Mouse (Mus musculus) forebrain, postnatal 0 days (tissue): ENCODE results near the gene Pfdn4. TPM values are rescaled to one million over a fixed set of nuclear protein-coding genes. Genes with fewer than 3 reads are reported as not detected.
"Not testable (repeated sequence)": the region's sequence is repeated elsewhere in the genome, so short reads cannot be mapped to it uniquely, and the experiment has no call there.

Source experiments
- ATAC-seq: fragments of 200-750 bp; cut with Nextera tagmentation; 2 replicates; pipeline ENCODE4 v1.8.0; 2017; ENCODE audit warnings: mild to moderate bottlenecking, moderate library complexity
- DNase-seq: peaks from one replicate; pipeline ENCODE4 v3.0.0-alpha.2; 2015
- H3K27ac ChIP-seq: fragments of 300-500 bp; sonication (generic); 2 replicates; pipeline ENCODE4 v1.5.1; 2014; ENCODE audit warnings: low read depth, mild to moderate bottlenecking, antibody characterized with exemption, low read length, moderate library complexity, mixed read lengths
- H3K27me3 ChIP-seq: fragments of 300-500 bp; sonication (generic); 2 replicates; pipeline ENCODE4 v1.6.1; 2014; ENCODE audit warnings: mild to moderate bottlenecking, low read length, mixed read lengths; ENCODE audit not compliant: insufficient read depth
- H3K36me3 ChIP-seq: fragments of 300-500 bp; sonication (generic); 2 replicates; pipeline ENCODE4 v1.6.1; 2014; ENCODE audit warnings: mild to moderate bottlenecking, moderate library complexity; ENCODE audit not compliant: insufficient read depth
- H3K4me1 ChIP-seq: fragments of 300-500 bp; sonication (generic); 2 replicates; pipeline ENCODE4 v1.6.1; 2014; ENCODE audit warnings: antibody characterized with exemption; ENCODE audit not compliant: insufficient read depth
- H3K4me2 ChIP-seq: fragments of 300-500 bp; sonication (generic); 2 replicates; pipeline ENCODE4 v1.6.1; 2014; ENCODE audit warnings: low read depth, mild to moderate bottlenecking, moderate library complexity
- H3K4me3 ChIP-seq: fragments of 300-500 bp; sonication (generic); 2 replicates; pipeline ENCODE4 v1.5.1; 2014; ENCODE audit warnings: low read depth, low read length, mixed read lengths
- H3K9ac ChIP-seq: fragments of 300-500 bp; sonication (generic); 2 replicates; pipeline ENCODE4 v1.6.1; 2014; ENCODE audit warnings: mild to moderate bottlenecking
- H3K9me3 ChIP-seq: fragments of 300-500 bp; sonication (generic); 2 replicates; pipeline ENCODE4 v1.6.1; 2016; ENCODE audit warnings: low read length
- CTCF ChIP-seq: sonication (generic); IDR thresholded peaks from 2 replicates; pipeline ENCODE4 v1.5.1; 2016; ENCODE audit warnings: antibody characterized with exemption, control low read depth, low read depth
- WGBS: fragments of 180-500 bp; shearing (Covaris S2); extraction: QIAGEN DNeasy Blood & Tissue Kit; methylation state at CpG from one replicate; pipeline ENCODE4 v1.1.7; 2014; 5-methylcytosine and 5-hydroxymethylcytosine counted together
- polyA plus RNA-seq: library from polyadenylated mRNA; unstranded; fragments of >200 nt; fragmentation: Nextera tagmentation; extraction: Ambion mirVana; gene quantifications from 2 replicates; pipeline ENCODE4 v1.2.1, GENCODE M21; 2015
- total RNA-seq: library from RNA; depleted of rRNA; stranded (reverse); fragments of >200 nt; gene quantifications from 2 replicates; pipeline ENCODE4 v1.2.3, GENCODE M21; 2014; rRNA removed

The Pfdn4 gene
- total RNA-seq (154 and 194 TPM in 2 replicates), polyA plus RNA-seq (145 and 191 TPM in 2 replicates)

DNA sequence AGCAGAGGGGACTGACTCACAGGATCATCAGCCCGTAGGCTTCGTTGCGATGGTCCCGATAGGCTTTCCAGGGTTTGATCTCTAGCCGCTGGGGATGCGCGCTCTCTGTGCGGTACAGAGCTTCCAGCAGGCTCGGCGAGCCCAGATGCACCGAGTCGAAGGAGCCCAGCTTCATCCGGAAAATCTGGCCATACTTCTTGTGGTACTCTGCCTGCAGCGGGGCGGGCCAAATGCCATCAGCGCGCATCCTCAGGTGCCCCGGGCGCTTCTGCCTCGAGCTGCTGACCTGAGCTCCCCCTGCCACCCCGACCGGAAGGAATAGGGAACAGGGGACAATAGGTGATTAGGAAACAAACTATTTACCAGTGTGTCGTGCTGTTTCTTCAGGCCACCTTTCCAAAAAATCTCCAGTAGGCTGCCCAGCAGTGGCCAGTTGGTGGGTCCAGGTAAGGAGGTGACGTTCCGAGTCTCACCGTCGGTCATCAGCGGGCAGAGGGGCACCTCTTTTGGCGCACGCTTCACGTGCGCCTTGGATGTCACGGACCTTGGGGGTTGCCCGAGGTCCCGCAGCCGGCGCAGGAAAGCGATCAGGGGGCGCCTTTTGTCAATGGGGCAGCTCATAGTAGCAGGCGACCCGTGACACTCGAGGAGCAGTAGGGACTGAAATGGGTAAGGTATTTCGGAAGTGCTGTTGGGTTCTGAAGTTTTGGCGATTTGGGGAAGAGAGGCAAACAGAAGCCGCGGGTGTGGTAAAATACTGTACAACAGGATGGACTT lies at the start of gene Pfdn4:
Pfdn4 (plus strand) TSS at position 275 of the 777 bp plus-strand sequence.
- peak within 1 kb of the TSS; percentile 25 for H3K4me3 ChIP-seq
- DNase-seq (peak; percentile 67), ATAC-seq (peak; percentile 60; the same call in 1 of the 2 replicates)
- peak within 1 kb of the TSS; percentile 35 for H3K4me2 ChIP-seq
- no peak within 1 kb of the TSS for H3K9ac ChIP-seq
- no peaks in the 10 kb centered on the region; the same call in 1 of the 2 replicates for H3K4me1 ChIP-seq
- H3K36me3 ChIP-seq, result no peaks in the 10 kb centered on the region
- peaks cover 44% of the 10 kb centered on the region for H3K27me3 ChIP-seq
- H3K27ac ChIP-seq, result no peak within 1 kb of the TSS
- H3K9me3 ChIP-seq, result no peaks in the 10 kb centered on the region
- TF ChIP-seq CTCF, result no peak
- 2% methylated on average over 46 of the region's 46 CpGs for WGBS

DNA sequence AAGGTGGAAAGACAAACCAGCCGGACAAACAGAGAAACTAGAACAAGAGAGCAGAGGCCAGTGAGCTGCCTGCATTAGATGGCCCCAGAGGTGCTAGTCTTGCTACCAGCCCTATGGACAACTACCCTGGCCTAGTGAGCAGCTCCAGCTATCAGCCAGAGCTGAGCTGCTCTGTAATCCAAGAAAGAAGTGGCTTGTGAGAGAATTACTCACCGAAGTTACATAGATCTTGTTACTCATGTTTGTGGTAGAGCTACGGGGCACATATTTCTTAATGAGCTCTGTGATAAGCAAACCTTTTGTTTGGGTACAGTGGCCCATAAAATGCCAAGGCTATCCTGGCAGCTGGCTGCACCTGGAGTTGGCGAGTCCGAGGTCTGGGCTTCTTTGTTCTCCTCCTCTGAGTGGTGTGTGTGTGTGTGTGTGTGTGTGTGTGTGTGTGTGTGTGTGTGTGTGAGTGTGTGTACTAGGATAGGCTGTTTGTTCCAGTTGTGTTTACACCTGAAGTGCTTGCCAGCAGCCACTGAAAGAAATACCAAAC lies 49.3 kb upstream of the Pfdn4 start:
- WGBS, result 45% methylated on average over 5 of the region's 5 CpGs
- Histone ChIP-seq H3K9me3 (no peaks in the 10 kb centered on the region), H3K27ac (no peak overlapping the region), H3K4me2 (no peak overlapping the region), H3K4me1 (no peaks in the 10 kb centered on the region), H3K36me3 (no peaks in the 10 kb centered on the region), H3K4me3 (no peak overlapping the region), H3K9ac (no peak overlapping the region), H3K27me3 (no peaks in the 10 kb centered on the region)
- no peak for TF ChIP-seq CTCF
- DNase-seq (no peak), ATAC-seq (no peak)

DNA sequence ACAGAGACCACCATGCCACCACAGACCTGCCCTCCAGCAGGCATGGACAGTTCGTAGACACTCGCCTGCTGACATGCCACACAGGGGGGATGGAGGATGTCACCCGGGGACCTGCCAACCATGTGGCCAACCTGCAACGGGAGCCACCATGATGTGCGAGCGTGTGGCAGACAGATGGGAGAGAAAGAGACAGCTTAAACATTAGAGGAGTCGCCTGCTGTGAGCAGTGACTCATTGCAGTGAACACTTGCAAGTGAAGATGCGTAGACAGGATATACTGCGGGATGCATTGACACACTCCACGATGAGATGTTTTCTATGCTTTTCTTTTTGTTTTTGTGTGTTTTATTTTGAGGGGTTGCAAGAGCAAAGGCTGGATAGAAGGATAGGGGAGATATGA lies 48.6 kb upstream of the Pfdn4 start:
- Histone ChIP-seq H3K9ac (no peak overlapping the region), H3K36me3 (no peaks in the 10 kb centered on the region), H3K4me3 (no peak overlapping the region), H3K27me3 (no peaks in the 10 kb centered on the region), H3K9me3 (no peaks in the 10 kb centered on the region), H3K27ac (no peak overlapping the region), H3K4me2 (no peak overlapping the region), H3K4me1 (no peaks in the 10 kb centered on the region)
- ATAC-seq (peak; percentile 32; the same call in 1 of the 2 replicates), DNase-seq (no peak)
- 59% methylated on average over 10 of the region's 10 CpGs for WGBS
- no peak for TF ChIP-seq CTCF

DNA sequence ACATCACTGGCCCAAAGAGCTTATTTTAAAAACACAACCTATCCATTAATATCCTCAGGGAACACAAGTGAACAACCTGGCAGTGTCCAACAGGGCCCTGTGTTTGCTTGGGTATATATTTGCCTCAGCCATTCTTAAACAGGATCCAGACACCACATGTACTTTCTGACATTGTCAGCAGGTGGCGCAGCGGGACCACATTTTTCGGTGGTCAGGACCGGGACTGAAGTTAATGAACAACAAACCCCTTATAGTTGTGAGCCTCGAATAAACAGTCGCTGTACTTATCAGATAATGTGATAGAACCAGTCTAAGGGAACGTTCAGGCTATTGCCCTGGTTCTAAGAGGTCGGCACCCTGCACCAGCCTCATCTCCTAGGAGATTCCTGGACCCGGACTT lies 45.3 kb upstream of the Pfdn4 start:
- Histone ChIP-seq H3K27me3 (no peaks in the 10 kb centered on the region), H3K9ac (no peak overlapping the region), H3K9me3 (no peaks in the 10 kb centered on the region), H3K36me3 (no peaks in the 10 kb centered on the region), H3K4me1 (no peaks in the 10 kb centered on the region), H3K4me2 (no peak overlapping the region), H3K4me3 (no peak overlapping the region), H3K27ac (no peak overlapping the region)
- TF ChIP-seq CTCF, result peak; percentile 81
- DNase-seq, result peak; percentile 86
- ATAC-seq, result peak; percentile 50
- 8% methylated on average over 9 of the region's 9 CpGs for WGBS

DNA sequence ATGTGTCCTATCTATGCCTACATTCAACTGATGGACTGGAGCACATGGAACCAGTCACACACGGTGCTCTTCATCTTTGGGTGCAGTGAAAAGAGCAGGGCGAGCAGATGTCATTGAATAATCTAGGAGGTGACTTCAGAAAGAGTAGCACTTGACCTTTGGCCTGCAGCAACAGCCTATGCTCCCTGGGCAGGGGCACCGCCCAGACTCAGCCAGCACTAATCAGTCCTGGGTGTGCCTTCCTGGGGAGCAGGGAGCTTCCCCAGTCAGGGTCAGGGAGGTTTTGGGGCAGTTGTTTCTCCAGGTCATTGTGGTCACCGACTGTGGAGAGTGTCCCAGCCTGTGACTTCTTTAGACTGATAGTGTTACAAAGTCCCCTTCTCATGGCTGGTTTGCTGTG lies 42.4 kb upstream of the Pfdn4 start:
- H3K4me2 ChIP-seq, H3K36me3 ChIP-seq, H3K4me3 ChIP-seq, H3K9ac ChIP-seq, H3K9me3 ChIP-seq, H3K4me1 ChIP-seq, DNase-seq, H3K27ac ChIP-seq, ATAC-seq, H3K27me3 ChIP-seq: not testable (repeated sequence)
- WGBS, result 73% methylated on average over 3 of the region's 4 CpGs

DNA sequence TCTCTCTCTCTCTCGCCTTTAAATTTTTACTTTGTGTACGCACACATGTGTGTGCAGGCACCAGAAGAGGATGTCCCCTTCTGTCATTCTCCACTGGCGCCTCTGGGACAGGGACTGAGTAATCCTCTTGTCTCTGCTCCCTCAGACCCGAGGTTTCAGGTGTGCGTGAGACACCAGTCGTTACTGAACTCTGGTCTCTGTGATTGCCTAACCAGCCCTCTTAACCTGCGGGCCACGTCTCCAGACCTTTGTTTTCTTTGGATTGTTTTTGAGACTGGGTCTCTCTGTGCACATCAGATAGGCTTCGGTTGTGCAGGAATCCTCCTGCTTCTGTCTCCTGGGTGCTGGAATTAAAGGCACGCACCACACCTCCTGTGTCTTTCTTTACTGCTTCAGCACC lies 37.0 kb upstream of the Pfdn4 start:
- Histone ChIP-seq H3K9me3 (no peaks in the 10 kb centered on the region), H3K27me3 (no peaks in the 10 kb centered on the region), H3K4me3 (no peak overlapping the region), H3K4me1 (no peaks in the 10 kb centered on the region), H3K27ac (no peak overlapping the region), H3K4me2 (no peak overlapping the region), H3K36me3 (no peaks in the 10 kb centered on the region), H3K9ac (no peak overlapping the region)
- no peak for DNase-seq
- WGBS, result 68% methylated on average over 10 of the region's 10 CpGs
- no peak for ATAC-seq
- no peak for TF ChIP-seq CTCF

DNA sequence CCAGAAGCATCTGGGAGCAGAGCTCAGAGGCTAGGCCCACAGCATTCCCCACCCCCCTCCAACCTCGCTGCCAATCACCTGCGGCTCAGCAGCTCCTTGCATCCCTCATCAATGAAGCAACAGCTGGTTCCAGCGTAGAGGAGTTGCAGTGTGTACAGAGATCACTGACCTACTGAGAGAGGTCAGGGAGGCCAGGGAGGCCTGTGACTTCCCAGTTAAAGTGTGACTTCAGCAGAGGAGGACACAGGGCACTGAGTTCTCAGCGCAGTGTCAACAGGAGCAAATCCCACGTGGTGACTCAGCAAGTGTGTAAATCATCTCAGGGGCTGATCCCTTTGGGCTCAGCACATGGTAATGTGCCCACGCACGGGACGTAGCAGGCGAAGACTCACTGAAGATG lies 36.4 kb upstream of the Pfdn4 start:
- Histone ChIP-seq H3K9ac (no peak overlapping the region), H3K4me3 (no peak overlapping the region), H3K27ac (no peak overlapping the region), H3K9me3 (no peaks in the 10 kb centered on the region), H3K4me2 (no peak overlapping the region), H3K27me3 (no peaks in the 10 kb centered on the region), H3K4me1 (no peaks in the 10 kb centered on the region), H3K36me3 (no peaks in the 10 kb centered on the region)
- no peak for TF ChIP-seq CTCF
- ATAC-seq (no peak), DNase-seq (no peak)
- WGBS, result 54% methylated on average over 9 of the region's 9 CpGs
